Mouse (Mus musculus) thymus, adult 2 months (tissue): ENCODE measurements around the gene Ccnyl1. TPM values are rescaled to one million over a fixed set of nuclear protein-coding genes. Genes with fewer than 3 reads are reported as not detected.

Experiments
- DNase-seq: peaks from one replicate; pipeline ENCODE4 v3.0.0; 2021
- H3K27ac ChIP-seq: fragments of 200-500 bp; 2 replicates; pipeline ENCODE4 v1.5.1; 2012; ENCODE audit warnings: low read length, control low read depth; ENCODE audit not compliant: control insufficient read depth, insufficient read depth
- H3K27me3 ChIP-seq: fragments of 200-500 bp; 2 replicates; pipeline ENCODE4 v1.6.1; 2012; ENCODE audit warnings: mild to moderate bottlenecking, low read length, moderate library complexity, mixed read lengths; ENCODE audit not compliant: control insufficient read depth, insufficient read depth
- H3K36me3 ChIP-seq: fragments of 200-500 bp; 2 replicates; pipeline ENCODE4 v1.6.1; 2012; ENCODE audit warnings: mild to moderate bottlenecking, low read length, moderate library complexity; ENCODE audit not compliant: control insufficient read depth, insufficient read depth
- H3K4me1 ChIP-seq: fragments of 200-500 bp; replicated peaks from 2 replicates; pipeline ENCODE4 v1.6.1; 2012; ENCODE audit warnings: low read length; ENCODE audit not compliant: control insufficient read depth, insufficient read depth
- H3K4me3 ChIP-seq: fragments of 200-500 bp; 2 replicates; pipeline ENCODE4 v1.5.1; 2012; ENCODE audit warnings: mild to moderate bottlenecking, low read length, control low read depth, moderate library complexity; ENCODE audit not compliant: control insufficient read depth, insufficient read depth
- CTCF ChIP-seq: fragments of 200-500 bp; IDR thresholded peaks from 2 replicates; pipeline ENCODE4 v1.5.1; 2012; ENCODE audit warnings: mild to moderate bottlenecking, control low read depth, low read length, moderate library complexity, borderline replicate concordance; ENCODE audit not compliant: control insufficient read depth, poor library complexity, insufficient read depth; ENCODE audit errors: extremely low read depth
- POLR2A ChIP-seq: fragments of 200-500 bp; IDR thresholded peaks from 2 replicates; pipeline ENCODE4 v1.6.1; 2012; ENCODE audit warnings: mild to moderate bottlenecking, low read length, control low read depth, moderate library complexity; ENCODE audit not compliant: control insufficient read depth, poor library complexity, insufficient read depth; ENCODE audit errors: extremely low read depth
- WGBS: fragments of 180-500 bp; shearing (Covaris S2); methylation state at CpG from one replicate; pipeline ENCODE4 v1.1.7; 2018; 5-methylcytosine and 5-hydroxymethylcytosine counted together
- polyA plus RNA-seq: library from polyadenylated mRNA; depleted of rRNA; stranded (reverse); fragments of >200 nt; gene quantifications from 2 replicates; pipeline ENCODE4 v1.2.3, GENCODE M21; 2012; rRNA removed

Ccnyl1 gene
- polyA plus RNA-seq, 1 experiment: 13.2 TPM

GRCm38 (mm10) chr1:64757766-64758165, 67.5 kb downstream of the Ccnyl1 start:
- H3K27me3 ChIP-seq: no peaks in the 10 kb centered on the region
- 90% methylated on average over 5 of the region's 5 CpGs for WGBS
- no peak overlapping the region for H3K4me3 ChIP-seq
- H3K36me3 ChIP-seq: no peaks in the 10 kb centered on the region
- peaks cover 14% of the 10 kb centered on the region for H3K4me1 ChIP-seq
- no peak for TF ChIP-seq CTCF
- TF ChIP-seq POLR2A: no peak
- DNase-seq: no peak
- H3K27ac ChIP-seq: no peak overlapping the region

- H3K27ac ChIP-seq: no peak overlapping the region
- WGBS: 94% methylated on average over 4 of the region's 4 CpGs
- no peak for DNase-seq
- no peaks in the 10 kb centered on the region for H3K36me3 ChIP-seq
- H3K4me3 ChIP-seq: no peak overlapping the region
- TF ChIP-seq CTCF (no peak), POLR2A (no peak)
- H3K4me1 ChIP-seq: peaks cover 5% of the 10 kb centered on the region
- no peaks in the 10 kb centered on the region for H3K27me3 ChIP-seq
Measured at GRCm38 (mm10) chr1:64761646-64762045, 71.4 kb downstream of the Ccnyl1 start.

GRCm38 (mm10) chr1:64770169-64770568, 79.9 kb downstream of the Ccnyl1 start:
- DNase-seq: no peak
- TF ChIP-seq CTCF: no peak
- TF ChIP-seq POLR2A: no peak
- 80% methylated on average over 6 of the region's 6 CpGs for WGBS
- H3K4me1 ChIP-seq: no peaks in the 10 kb centered on the region
- no peaks in the 10 kb centered on the region for H3K36me3 ChIP-seq
- H3K4me3 ChIP-seq: no peak overlapping the region
- no peak overlapping the region for H3K27ac ChIP-seq
- no peaks in the 10 kb centered on the region for H3K27me3 ChIP-seq

- 94% methylated on average over 4 of the region's 4 CpGs for WGBS
- DNase-seq: no peak
- Histone ChIP-seq H3K36me3 (no peaks in the 10 kb centered on the region), H3K27ac (no peak overlapping the region), H3K4me1 (no peaks in the 10 kb centered on the region), H3K27me3 (no peaks in the 10 kb centered on the region), H3K4me3 (no peak overlapping the region)
- no peak for TF ChIP-seq POLR2A
- no peak for TF ChIP-seq CTCF
Measured at GRCm38 (mm10) chr1:64773305-64773704, 83.0 kb downstream of the Ccnyl1 start.

Other genes starting within 250 kb of the Ccnyl1 start
- 74.5 and 78.5 TPM in 2 replicates for gene Creb1, start 157.8 kb upstream of the Ccnyl1 start, polyA plus RNA-seq
- gene Mettl21a, start 73.2 kb upstream of the Ccnyl1 start, polyA plus RNA-seq: 5.9 and 8.3 TPM in 2 replicates
- 8.2 and 10.7 TPM in 2 replicates for gene Fzd5, start 47.3 kb downstream of the Ccnyl1 start, polyA plus RNA-seq